Mouse (Mus musculus) liver, postnatal 0 days (tissue): ENCODE data around the gene Dscaml1.

Source experiments
- CTCF ChIP-seq: sonication (generic); IDR thresholded peaks from 2 replicates; pipeline ENCODE4 v1.5.1; 2016; ENCODE audit warnings: antibody characterized with exemption, low read depth
- EP300 ChIP-seq: IDR thresholded peaks from 2 replicates; pipeline ENCODE4 v1.6.1; 2016; ENCODE audit warnings: antibody characterized with exemption, low read depth, mild to moderate bottlenecking

DNA sequence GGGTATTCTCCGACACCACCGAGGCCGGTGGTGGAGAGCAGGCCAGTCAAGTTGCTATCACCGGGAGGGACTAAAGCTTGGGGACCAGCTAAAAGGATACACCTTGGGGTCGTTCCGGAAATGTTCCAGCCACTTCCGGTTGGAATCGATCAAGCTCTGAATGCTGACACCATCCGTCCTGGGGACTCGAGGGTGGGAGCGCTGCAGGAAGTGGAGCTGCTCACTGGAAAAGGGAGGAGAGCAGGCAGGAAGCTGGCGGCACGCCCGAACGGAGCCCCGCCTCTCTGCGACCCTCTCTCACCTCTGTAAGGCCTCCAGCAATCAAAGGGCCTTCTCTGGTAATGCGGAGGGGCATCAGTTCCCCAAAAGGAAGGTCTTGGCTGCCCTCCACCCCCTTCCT, 342.0 kb downstream of the Dscaml1 start:
- no peak for TF ChIP-seq CTCF
- no peak for TF ChIP-seq EP300
